Mouse (Mus musculus): ENCODE measurements around the gene Arhgef40. TPM values are rescaled to one million over a fixed set of nuclear protein-coding genes. Genes with fewer than 3 reads are reported as not detected.

Gene Arhgef40
- polyA plus RNA-seq (2014; fragmentation: Nextera tagmentation; extraction: Ambion mirVana) = 93.3 and 99.7 TPM in 2 replicates

DNA sequence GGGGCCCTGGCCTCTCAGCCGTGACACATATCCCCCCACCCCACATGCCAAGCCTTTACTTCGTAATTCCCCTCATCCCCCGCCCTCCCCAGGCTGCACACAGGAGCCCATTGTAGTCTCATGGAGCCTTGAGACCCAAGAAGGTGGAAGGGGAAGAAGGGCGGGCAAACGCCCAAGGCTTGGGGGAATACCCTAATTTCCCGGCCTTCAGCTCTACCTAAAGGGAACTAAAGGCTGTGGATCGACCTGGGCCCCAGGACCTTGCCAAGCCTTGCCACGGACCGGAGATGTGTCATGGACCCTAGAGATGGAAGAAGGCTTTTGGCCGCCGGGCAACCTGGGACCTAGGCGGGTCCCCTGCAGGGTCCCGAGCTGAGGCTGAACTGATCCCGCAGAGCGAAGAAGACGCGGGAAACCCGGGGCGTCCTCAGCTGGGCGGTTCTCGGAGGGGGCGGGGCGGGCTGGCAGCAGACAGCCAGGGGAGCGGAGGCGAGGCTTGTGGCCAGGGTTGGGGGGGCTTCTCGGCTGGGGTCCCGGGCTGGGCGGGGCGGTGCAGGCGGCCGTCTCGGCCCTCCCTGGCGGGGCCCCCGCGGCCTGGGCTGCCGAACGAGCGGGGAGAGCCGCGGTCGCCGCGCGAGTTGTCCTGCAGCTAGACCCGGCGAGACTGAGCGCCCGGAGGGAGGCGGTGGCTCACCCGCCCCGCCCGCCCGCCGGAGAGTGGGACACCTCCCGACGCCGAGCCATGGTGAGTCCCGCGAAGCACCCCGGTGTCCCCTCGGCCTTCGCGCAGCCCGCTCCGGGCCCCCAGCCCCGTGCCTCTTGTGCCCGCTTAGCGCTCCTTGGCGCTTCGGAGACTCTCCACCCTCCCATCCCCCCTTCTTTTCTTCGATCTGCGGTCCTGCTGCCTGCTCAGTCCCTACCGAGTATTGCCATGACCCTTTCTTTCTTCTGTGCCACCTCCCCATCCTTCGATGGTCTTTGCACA is at the start of gene Arhgef40:
Gene Arhgef40, plus strand, starts transcription at position 473 of the 985 bp plus-strand sequence.
- Histone ChIP-seq H3K9me3 (ENCODE audit: control insufficient read depth, low read length) (no peaks in the 10 kb centered on the region), H3K4me1 (replicated peaks; ENCODE audit: control insufficient read depth, insufficient read depth, low read length) (peaks cover 8% of the 10 kb centered on the region; the same call in 1 of the 2 replicates), H3K4me3 (ENCODE audit: low read depth, low read length) (peak within 1 kb of the TSS; percentile 71), H3K27me3 (ENCODE audit: control insufficient read depth, insufficient read depth, low read length) (no peaks in the 10 kb centered on the region), H3K27ac (ENCODE audit: low read depth, low read length) (peak within 1 kb of the TSS; percentile 86), H3K36me3 (ENCODE audit: control insufficient read depth, insufficient read depth, low read length) (peaks cover 7% of the 10 kb centered on the region; the same call in 1 of the 2 replicates), H3K4me2 (ENCODE audit: low read depth, low read length, severe bottlenecking) (peak within 1 kb of the TSS; percentile 94), H3K9ac (ENCODE audit: low read length) (peak within 1 kb of the TSS; percentile 82)
- DNase-seq (ENCODE audit: low spot score) (peak; percentile 93), ATAC-seq (replicated peaks; ENCODE audit: low FRiP score) (peak; percentile 91)
- WGBS = under 1% methylated on average over 50 of the region's 74 CpGs

DNA sequence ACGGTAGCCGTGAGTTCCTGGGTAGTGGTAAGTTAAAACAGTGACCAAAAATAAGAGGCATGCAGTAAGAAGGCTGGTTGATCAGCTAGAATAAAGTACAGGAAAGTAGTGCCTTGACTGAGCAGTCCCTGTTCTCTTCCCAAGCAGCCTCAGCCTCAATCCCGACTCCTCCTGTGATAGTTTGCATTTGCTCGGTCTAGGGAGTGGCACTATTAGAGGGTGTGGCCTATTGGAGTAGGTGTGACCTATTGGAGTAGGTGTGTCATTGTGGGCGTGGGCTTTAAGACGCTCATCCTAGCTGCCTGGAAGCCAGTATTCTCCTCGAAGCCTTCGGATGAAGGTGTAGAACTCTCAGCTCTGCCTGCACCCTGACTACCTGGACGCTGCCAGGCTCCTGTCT is 45.5 kb upstream of the Arhgef40 start:
- WGBS = 83% methylated on average over 9 of the region's 9 CpGs
- Histone ChIP-seq H3K27me3 (ENCODE audit: control insufficient read depth, insufficient read depth, low read length) (no peaks in the 10 kb centered on the region), H3K4me3 (ENCODE audit: low read depth, low read length) (no peak overlapping the region), H3K9ac (ENCODE audit: low read length) (no peak overlapping the region), H3K9me3 (ENCODE audit: control insufficient read depth, low read length) (no peaks in the 10 kb centered on the region), H3K4me2 (ENCODE audit: low read depth, low read length, severe bottlenecking) (no peak overlapping the region), H3K4me1 (replicated peaks; ENCODE audit: control insufficient read depth, insufficient read depth, low read length) (no peaks in the 10 kb centered on the region), H3K36me3 (ENCODE audit: control insufficient read depth, insufficient read depth, low read length) (no peaks in the 10 kb centered on the region), H3K27ac (ENCODE audit: low read depth, low read length) (no peak overlapping the region)
- ATAC-seq (replicated peaks; ENCODE audit: low FRiP score) (no peak), DNase-seq (ENCODE audit: low spot score) (no peak)

- WGBS = 44% methylated on average over 8 of the region's 8 CpGs
- H3K4me2 ChIP-seq (ENCODE audit: low read depth, low read length, severe bottlenecking) = no peak overlapping the region
- H3K4me3 ChIP-seq (ENCODE audit: low read depth, low read length) = no peak overlapping the region
- H3K27me3 ChIP-seq (ENCODE audit: control insufficient read depth, insufficient read depth, low read length) = no peaks in the 10 kb centered on the region
- no peaks in the 10 kb centered on the region for H3K36me3 ChIP-seq (ENCODE audit: control insufficient read depth, insufficient read depth, low read length)
- ATAC-seq (replicated peaks; ENCODE audit: low FRiP score) (no peak), DNase-seq (ENCODE audit: low spot score) (no peak)
- H3K9ac ChIP-seq (ENCODE audit: low read length) = no peak overlapping the region
- no peak overlapping the region for H3K27ac ChIP-seq (ENCODE audit: low read depth, low read length)
- no peaks in the 10 kb centered on the region for H3K4me1 ChIP-seq (replicated peaks; ENCODE audit: control insufficient read depth, insufficient read depth, low read length)
- H3K9me3 ChIP-seq (ENCODE audit: control insufficient read depth, low read length) = no peaks in the 10 kb centered on the region
These were observed 43.5 kb upstream of the Arhgef40 start for GRCm38 (mm10) chr14:51940944-51941560.

GRCm38 (mm10) chr14:51941577-51941976 is 42.9 kb upstream of the Arhgef40 start:
- Histone ChIP-seq H3K9me3 (ENCODE audit: control insufficient read depth, low read length) (no peaks in the 10 kb centered on the region), H3K27me3 (ENCODE audit: control insufficient read depth, insufficient read depth, low read length) (no peaks in the 10 kb centered on the region), H3K4me1 (replicated peaks; ENCODE audit: control insufficient read depth, insufficient read depth, low read length) (no peaks in the 10 kb centered on the region), H3K9ac (ENCODE audit: low read length) (no peak overlapping the region), H3K27ac (ENCODE audit: low read depth, low read length) (no peak overlapping the region), H3K4me2 (ENCODE audit: low read depth, low read length, severe bottlenecking) (no peak overlapping the region), H3K36me3 (ENCODE audit: control insufficient read depth, insufficient read depth, low read length) (no peaks in the 10 kb centered on the region), H3K4me3 (ENCODE audit: low read depth, low read length) (no peak overlapping the region)
- no peak for ATAC-seq (replicated peaks; ENCODE audit: low FRiP score)
- DNase-seq (ENCODE audit: low spot score) = no peak
- 53% methylated on average over 9 of the region's 9 CpGs for WGBS

DNA sequence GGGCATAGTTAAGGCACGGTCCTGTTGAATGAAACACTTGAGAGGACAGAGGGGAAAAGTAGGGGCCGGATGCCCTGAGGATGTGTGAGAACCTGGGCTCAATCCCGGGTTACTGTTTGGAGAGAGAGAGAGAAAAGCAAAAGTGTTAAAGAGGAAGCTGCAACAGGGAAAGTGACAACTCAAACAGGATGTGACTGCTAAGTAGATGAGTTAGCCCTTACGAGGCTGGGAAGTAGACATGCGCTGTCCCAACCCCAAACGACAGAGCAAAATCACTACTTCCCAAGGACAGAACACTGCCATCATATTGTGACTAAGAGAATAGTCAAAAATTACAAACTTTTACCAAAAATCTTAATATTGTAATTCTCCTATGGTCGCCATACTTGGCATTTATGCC is 42.3 kb upstream of the Arhgef40 start:
- no peaks in the 10 kb centered on the region for H3K27me3 ChIP-seq (ENCODE audit: control insufficient read depth, insufficient read depth, low read length)
- H3K36me3 ChIP-seq (ENCODE audit: control insufficient read depth, insufficient read depth, low read length) = no peaks in the 10 kb centered on the region
- no peaks in the 10 kb centered on the region for H3K4me1 ChIP-seq (replicated peaks; ENCODE audit: control insufficient read depth, insufficient read depth, low read length)
- DNase-seq (ENCODE audit: low spot score) (no peak), ATAC-seq (replicated peaks; ENCODE audit: low FRiP score) (no peak)
- no peak overlapping the region for H3K4me2 ChIP-seq (ENCODE audit: low read depth, low read length, severe bottlenecking)
- no peak overlapping the region for H3K27ac ChIP-seq (ENCODE audit: low read depth, low read length)
- 78% methylated on average over 7 of the region's 7 CpGs for WGBS
- no peak overlapping the region for H3K4me3 ChIP-seq (ENCODE audit: low read depth, low read length)
- H3K9me3 ChIP-seq (ENCODE audit: control insufficient read depth, low read length) = no peaks in the 10 kb centered on the region
- no peak overlapping the region for H3K9ac ChIP-seq (ENCODE audit: low read length)

GRCm38 (mm10) chr14:51943336-51943735 is 41.2 kb upstream of the Arhgef40 start:
- H3K4me1 ChIP-seq (replicated peaks; ENCODE audit: control insufficient read depth, insufficient read depth, low read length) = no peaks in the 10 kb centered on the region
- DNase-seq (ENCODE audit: low spot score) (no peak), ATAC-seq (replicated peaks; ENCODE audit: low FRiP score) (no peak)
- H3K27ac ChIP-seq (ENCODE audit: low read depth, low read length) = no peak overlapping the region
- H3K4me2 ChIP-seq (ENCODE audit: low read depth, low read length, severe bottlenecking) = no peak overlapping the region
- H3K27me3 ChIP-seq (ENCODE audit: control insufficient read depth, insufficient read depth, low read length) = no peaks in the 10 kb centered on the region
- H3K9ac ChIP-seq (ENCODE audit: low read length) = no peak overlapping the region
- WGBS = 90% methylated on average over 6 of the region's 6 CpGs
- no peaks in the 10 kb centered on the region for H3K36me3 ChIP-seq (ENCODE audit: control insufficient read depth, insufficient read depth, low read length)
- no peak overlapping the region for H3K4me3 ChIP-seq (ENCODE audit: low read depth, low read length)
- no peaks in the 10 kb centered on the region for H3K9me3 ChIP-seq (ENCODE audit: control insufficient read depth, low read length)

GRCm38 (mm10) chr14:51960316-51960715 is 24.2 kb upstream of the Arhgef40 start:
- Histone ChIP-seq H3K27ac (ENCODE audit: low read depth, low read length) (no peak overlapping the region), H3K27me3 (ENCODE audit: control insufficient read depth, insufficient read depth, low read length) (no peaks in the 10 kb centered on the region), H3K4me2 (ENCODE audit: low read depth, low read length, severe bottlenecking) (no peak overlapping the region), H3K9me3 (ENCODE audit: control insufficient read depth, low read length) (no peaks in the 10 kb centered on the region), H3K36me3 (ENCODE audit: control insufficient read depth, insufficient read depth, low read length) (no peaks in the 10 kb centered on the region), H3K4me1 (replicated peaks; ENCODE audit: control insufficient read depth, insufficient read depth, low read length) (no peaks in the 10 kb centered on the region), H3K4me3 (ENCODE audit: low read depth, low read length) (no peak overlapping the region), H3K9ac (ENCODE audit: low read length) (no peak overlapping the region)
- ATAC-seq (replicated peaks; ENCODE audit: low FRiP score) (no peak), DNase-seq (ENCODE audit: low spot score) (no peak)
- 81% methylated on average over 2 of the region's 2 CpGs for WGBS

DNA sequence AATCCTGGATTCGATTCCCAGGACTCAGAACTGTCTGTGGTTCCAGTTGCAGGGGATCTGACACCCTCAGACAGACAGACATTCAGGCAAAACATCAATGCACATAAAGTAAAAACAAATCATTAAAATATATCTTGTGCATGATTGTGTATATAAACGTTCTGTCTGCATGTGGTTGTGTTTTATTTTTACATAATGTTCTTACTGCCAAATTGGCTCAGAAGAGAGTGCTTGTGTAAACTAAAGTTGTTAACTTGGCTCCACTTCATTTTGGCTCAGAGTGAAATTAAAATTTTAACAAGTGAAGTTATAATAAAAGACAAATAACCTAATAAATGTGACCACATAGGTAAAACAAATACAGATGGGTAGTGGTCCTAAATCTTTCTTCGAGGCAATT is 17.1 kb upstream of the Arhgef40 start:
- WGBS = 83% methylated on average over 3 of the region's 3 CpGs
- H3K4me1 ChIP-seq (replicated peaks; ENCODE audit: control insufficient read depth, insufficient read depth, low read length) = no peaks in the 10 kb centered on the region
- no peak overlapping the region for H3K9ac ChIP-seq (ENCODE audit: low read length)
- ATAC-seq (replicated peaks; ENCODE audit: low FRiP score) = no peak
- H3K36me3 ChIP-seq (ENCODE audit: control insufficient read depth, insufficient read depth, low read length) = no peaks in the 10 kb centered on the region
- no peaks in the 10 kb centered on the region for H3K27me3 ChIP-seq (ENCODE audit: control insufficient read depth, insufficient read depth, low read length)
- no peak overlapping the region for H3K4me2 ChIP-seq (ENCODE audit: low read depth, low read length, severe bottlenecking)
- H3K27ac ChIP-seq (ENCODE audit: low read depth, low read length) = no peak overlapping the region
- H3K9me3 ChIP-seq (ENCODE audit: control insufficient read depth, low read length) = no peaks in the 10 kb centered on the region
- no peak for DNase-seq (ENCODE audit: low spot score)
- no peak overlapping the region for H3K4me3 ChIP-seq (ENCODE audit: low read depth, low read length)

All from forebrain, embryonic 11.5 days (tissue).